Mouse (Mus musculus) thymus, postnatal 14 days (tissue): Measurements from ENCODE around the gene Osbpl10.

ENCODE experiments used
- DNase-seq: peaks from one replicate; pipeline ENCODE4 v3.0.0; 2021

Gene Osbpl10

DNA sequence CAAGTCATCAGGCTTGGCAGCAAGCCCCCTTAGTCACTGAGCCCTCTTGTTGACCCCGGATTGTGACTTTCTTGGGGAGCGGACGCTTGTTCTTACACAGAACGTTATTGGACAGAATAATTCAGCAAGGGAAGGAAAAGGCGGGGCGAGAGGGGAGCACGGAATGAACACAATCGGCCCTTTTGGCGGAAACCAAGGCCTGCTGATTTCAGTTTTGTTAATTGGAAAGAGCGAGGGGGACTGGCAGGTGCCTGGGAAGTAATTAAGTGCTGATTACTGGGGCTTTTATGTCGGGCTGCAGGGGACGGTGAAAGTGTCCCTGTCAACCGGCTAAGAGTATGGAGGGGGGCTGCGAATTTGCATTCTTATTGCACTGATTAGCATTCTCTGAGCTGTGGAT is 59.8 kb downstream of the Osbpl10 start:
- DNase-seq, result no peak

- DNase-seq, result no peak
Measured at GRCm38 (mm10) chr9:115038686-115039085, 60.3 kb downstream of the Osbpl10 start.

- DNase-seq, result no peak
Measured at GRCm38 (mm10) chr9:115039245-115039644, 60.9 kb downstream of the Osbpl10 start.

GRCm38 (mm10) chr9:115042571-115042970 is 64.2 kb downstream of the Osbpl10 start:
- DNase-seq, result no peak

GRCm38 (mm10) chr9:115042971-115043706 is 64.8 kb downstream of the Osbpl10 start:
- DNase-seq, result no peak

GRCm38 (mm10) chr9:115043881-115044770 is 65.8 kb downstream of the Osbpl10 start:
- DNase-seq, result peak; percentile 16

DNA sequence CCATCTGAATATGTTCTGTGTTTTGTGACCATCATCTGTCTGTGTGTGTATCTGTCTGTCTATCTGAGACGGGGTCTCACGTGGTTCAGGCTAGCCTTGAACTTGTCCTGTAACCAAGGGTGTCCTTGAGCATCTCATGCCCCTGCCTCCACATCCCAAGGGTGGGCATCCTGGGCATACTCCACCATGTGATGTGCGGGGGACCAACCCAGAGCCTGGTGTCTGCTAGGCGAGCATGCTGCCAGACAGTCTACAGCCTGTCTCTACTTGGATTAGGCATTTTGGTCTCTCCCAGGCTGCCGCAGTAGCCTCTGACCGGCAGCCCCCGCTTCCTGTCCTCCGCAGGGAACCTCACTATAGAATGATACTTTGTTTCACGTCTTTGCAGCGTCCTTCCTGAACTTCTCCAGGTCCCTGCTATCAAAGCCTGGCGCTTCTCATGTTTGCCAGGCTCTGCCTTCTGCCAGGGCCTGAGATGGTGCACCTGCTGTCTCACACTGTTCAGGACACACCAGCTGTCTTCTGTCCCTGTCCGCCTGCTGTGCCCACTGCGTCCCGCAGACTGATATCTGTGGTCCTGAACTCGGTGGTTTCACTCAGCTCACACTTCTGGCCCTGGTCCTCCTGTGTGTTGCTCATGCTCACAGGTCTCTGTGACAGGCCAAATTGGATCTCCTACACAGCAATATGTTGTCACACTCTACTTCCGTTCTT is 66.9 kb downstream of the Osbpl10 start:
- DNase-seq, result no peak

DNA sequence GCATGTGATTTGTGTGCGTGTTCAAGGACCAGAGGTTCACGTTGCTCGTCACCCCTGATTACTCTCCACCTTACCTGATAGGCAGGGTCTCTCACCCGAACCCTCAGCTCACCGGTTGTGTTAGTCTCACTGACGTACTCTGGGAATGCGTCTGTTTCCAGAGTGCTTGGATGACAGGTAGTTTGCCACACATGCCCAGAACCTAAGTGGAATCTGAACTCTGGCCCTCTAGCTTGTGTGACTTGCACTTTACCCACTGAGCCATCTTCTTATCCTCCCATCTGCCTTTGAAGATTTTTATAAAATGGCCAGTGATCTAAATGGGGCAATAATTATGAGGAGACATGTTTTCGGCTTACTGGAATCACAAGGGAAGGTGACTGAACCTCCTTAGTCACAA is 68.3 kb downstream of the Osbpl10 start:
- no peak for DNase-seq

- DNase-seq, result no peak
Measured at GRCm38 (mm10) chr9:115048340-115048739, 70.0 kb downstream of the Osbpl10 start.

DNA sequence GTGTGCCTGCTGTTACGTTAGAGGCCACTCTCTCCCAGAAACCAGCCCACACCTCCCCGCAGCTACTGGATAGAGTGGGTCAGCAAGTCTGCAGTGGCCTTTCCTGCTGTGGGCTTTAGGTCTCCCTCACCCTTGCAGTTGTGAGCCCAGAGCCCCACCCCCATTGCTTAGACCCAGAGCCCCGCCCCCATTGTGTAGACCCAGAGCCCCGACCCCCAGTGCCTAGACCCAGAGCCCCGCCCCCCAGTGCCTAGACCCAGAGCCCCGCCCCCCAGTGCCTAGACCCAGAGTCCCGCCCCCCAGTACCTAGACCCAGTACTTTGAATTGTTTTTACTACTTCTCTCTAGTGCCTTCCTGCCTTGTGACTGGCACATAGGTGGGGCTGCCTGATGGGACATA is 70.5 kb downstream of the Osbpl10 start:
- DNase-seq, result no peak

GRCm38 (mm10) chr9:115049981-115050720 is 71.8 kb downstream of the Osbpl10 start:
- no peak for DNase-seq

DNA sequence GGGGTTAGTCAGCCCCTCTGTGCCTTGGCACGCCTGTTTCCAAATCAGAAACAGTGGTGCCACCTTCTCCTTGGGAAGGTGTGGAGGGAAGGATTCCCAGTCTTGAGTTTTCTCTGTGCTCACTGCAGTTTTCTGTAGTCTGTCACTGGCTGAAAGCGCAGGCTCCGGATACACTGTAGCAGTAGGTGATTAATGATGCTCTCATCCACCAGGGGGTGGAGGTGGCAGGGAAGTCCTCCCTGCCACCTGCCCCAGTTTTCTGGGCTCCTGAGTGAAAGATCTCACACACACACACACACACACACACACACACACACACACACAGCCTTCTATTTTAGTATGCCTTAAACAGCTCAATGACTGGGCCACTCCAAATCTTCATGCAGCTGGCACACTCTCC is 73.6 kb downstream of the Osbpl10 start:
- no peak for DNase-seq

- no peak for DNase-seq
Measured at GRCm38 (mm10) chr9:115053779-115054178, 75.4 kb downstream of the Osbpl10 start.

DNA sequence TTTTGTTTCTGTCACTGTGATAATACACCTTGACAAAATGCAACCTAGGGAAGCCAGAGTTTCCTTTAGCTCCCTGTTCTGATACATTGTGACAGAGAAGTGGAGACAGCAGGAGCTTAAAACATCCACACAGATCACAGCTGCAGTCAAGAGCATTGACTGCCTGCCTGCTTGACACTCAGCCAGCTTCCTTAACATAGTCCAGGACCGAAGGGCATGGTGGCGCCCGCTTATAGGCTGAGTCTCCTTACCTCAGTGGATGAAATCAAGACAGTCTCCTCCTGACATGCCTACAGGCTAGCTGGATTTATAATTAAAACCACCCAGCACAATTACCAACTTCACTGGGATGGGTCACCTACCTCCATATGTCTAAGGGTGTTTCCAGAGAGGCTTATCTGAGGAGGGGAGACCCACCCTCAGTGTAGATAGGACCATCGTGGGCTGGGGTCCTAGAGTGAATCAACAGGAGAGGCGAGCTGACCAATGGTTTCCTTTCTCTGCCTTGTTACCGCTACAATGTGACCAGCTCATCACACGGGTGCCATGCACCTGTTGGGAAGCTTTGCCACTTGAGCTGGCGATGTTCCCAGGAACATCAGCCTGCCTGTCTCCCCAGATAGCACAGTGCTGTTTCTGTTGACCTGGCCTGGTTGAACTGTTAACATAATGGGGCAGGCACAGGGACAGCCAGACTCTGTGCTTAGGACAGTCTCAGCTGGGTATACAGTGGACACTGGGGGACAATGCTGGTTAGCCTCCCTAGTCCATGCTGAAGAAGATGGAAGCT is 76.9 kb downstream of the Osbpl10 start:
- DNase-seq, result no peak

- no peak for DNase-seq
Measured at GRCm38 (mm10) chr9:115058806-115059205, 80.4 kb downstream of the Osbpl10 start.

- DNase-seq, result no peak
Measured at GRCm38 (mm10) chr9:115064834-115065233, 86.5 kb downstream of the Osbpl10 start.

- no peak for DNase-seq
Measured at GRCm38 (mm10) chr9:115067071-115067470, 88.7 kb downstream of the Osbpl10 start.

- no peak for DNase-seq
Measured at GRCm38 (mm10) chr9:115075191-115075590, 96.8 kb downstream of the Osbpl10 start.

DNA sequence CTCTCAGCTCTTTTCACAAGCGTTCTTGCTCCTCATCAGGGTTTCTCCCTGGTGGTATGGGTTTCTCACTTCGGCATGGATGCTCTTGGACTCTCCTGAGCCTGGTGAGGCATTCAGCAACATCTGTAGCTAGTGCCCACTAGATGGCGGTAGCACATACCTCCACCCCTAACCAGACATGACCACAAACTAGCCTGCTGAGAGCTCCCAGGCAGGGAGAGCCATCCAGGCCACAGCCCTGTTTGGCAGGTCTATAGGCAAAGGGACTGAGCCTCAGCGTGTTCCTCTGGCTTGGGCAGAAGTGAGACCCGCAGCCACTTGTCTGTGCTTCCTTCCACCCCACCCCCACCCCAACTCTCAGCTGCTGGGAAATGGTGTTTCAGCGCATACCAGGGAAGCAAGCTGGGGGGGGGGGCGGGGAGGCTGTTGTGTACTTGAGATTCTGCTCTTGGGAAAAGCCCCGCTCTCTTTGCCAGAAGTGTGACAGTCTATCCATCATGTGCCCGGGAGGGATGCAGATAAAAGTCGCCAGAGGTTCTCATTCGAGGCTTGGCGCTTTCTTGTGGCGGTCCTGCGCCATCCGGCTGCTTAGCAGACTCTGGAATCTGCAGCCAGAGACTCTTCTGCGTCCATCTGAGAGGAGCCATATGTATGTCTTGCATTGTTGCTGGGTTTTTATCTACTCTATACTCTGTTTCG is 110.1 kb downstream of the Osbpl10 start:
- peak; percentile 38 for DNase-seq

GRCm38 (mm10) chr9:115089644-115090043 is 111.3 kb downstream of the Osbpl10 start:
- DNase-seq, result no peak

DNA sequence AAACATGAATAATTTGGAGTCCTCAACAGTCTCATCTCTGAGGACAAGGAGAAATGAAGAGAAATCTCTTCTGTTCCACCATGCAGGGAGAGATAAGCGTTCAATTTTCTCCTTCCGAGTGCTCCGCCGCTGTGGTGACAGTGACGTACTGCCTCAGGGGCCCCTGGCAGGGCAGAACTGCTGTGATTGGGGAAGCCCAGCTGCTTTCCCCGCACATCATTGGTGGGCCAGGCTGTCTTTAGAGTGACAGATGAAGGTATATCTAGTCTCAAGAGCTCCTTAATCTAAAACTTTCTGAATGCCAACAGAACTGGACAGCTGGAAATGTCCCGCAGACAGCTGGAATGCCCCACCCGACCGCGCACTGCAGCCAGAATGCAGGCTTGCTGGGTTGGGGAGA is 118.1 kb downstream of the Osbpl10 start:
- DNase-seq, result no peak
